Mouse (Mus musculus): Measurements from ENCODE around the gene Tlk1.

Gene Tlk1

DNA sequence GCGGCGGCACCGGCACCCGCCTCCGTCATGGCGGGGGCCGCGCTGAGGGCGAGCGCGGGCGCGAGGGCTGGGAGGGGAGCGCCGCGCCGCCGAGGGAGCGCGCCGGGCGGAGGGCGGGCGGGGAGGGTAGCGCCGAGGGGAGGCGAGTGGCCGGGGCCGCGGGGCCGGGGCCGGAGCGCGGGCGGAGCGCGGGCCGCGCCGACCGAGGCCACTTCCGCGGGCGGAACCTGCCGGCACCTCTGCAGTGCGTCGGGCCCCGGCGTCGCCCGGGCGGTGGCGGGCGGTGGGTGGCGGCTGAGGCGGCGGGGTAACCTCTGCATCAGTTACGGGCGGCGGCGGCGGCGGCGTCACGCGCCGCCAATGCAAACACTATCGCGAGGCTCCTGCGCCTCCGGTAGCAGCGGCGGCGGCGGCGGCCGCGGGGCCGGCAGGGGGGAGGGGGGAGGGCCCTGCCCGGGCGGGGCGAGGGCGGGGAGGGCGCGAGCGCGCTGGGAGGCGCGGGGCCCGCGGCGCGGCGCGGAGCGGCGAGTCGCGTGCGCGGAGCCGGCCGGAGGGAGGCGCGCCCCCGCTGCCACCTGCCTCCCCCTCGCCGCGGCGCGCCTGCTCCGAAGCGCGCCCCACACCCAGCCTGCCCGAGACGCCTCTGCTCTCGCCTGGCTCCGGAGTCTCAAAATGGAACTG, at the start of gene Tlk1:
Gene Tlk1, minus strand, starts transcription at position 358 of the 681 bp plus-strand sequence.
- TF ChIP-seq POU5F1 (IDR thresholded peaks at IDR 0.05; ENCODE audit: borderline replicate concordance, low read length) (no peak), CTCF (conservative IDR thresholded peaks at IDR 0.05; ENCODE audit: low read length) (no peak), NANOG (IDR thresholded peaks at IDR 0.05; ENCODE audit: borderline replicate concordance, low read length) (no peak)
- peaks cover 56% of the 10 kb centered on the region for H3K4me1 ChIP-seq (replicated peaks; ENCODE audit: low read depth, low read length)
- no peaks in the 10 kb centered on the region; the same call in 1 of the 2 replicates for H3K36me3 ChIP-seq (ENCODE audit: insufficient read depth, low read length)
- H3K27me3 ChIP-seq (ENCODE audit: insufficient read depth, low read length): no peaks in the 10 kb centered on the region
- peak within 1 kb of the TSS; percentile 91 for H3K4me3 ChIP-seq (replicated peaks; ENCODE audit: low read length)
- H3K9me3 ChIP-seq (ENCODE audit: low read length): no peaks in the 10 kb centered on the region

DNA sequence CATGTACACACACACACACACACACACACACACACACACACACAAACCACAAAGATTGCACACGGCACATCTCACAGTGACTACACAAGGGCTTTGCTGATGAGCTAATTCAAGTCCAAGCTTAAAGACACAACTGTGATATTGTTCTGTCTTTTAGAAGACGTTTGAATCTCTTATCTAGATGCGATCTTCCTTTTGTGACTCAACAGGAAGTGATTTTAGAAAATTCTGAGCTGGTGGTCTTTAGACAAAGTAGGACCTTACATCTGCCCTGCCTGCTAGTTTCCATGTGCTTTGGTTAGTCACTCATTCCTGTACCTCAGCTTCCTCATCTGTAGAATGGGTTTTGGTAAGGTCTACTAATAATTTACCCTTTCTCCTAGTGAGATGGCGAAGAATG, 49.6 kb upstream of the Tlk1 start:
- Histone ChIP-seq H3K4me1 (replicated peaks; ENCODE audit: low read depth, low read length) (peaks cover 11% of the 10 kb centered on the region; the same call in 1 of the 2 replicates), H3K4me3 (replicated peaks; ENCODE audit: low read length) (no peak overlapping the region), H3K36me3 (ENCODE audit: insufficient read depth, low read length) (no peaks in the 10 kb centered on the region), H3K27me3 (ENCODE audit: insufficient read depth, low read length) (peaks cover 7% of the 10 kb centered on the region; the same call in 1 of the 2 replicates), H3K9me3 (ENCODE audit: low read length) (peaks cover 33% of the 10 kb centered on the region)
- TF ChIP-seq POU5F1 (IDR thresholded peaks at IDR 0.05; ENCODE audit: borderline replicate concordance, low read length) (no peak), CTCF (conservative IDR thresholded peaks at IDR 0.05; ENCODE audit: low read length) (no peak), NANOG (IDR thresholded peaks at IDR 0.05; ENCODE audit: borderline replicate concordance, low read length) (no peak)

DNA sequence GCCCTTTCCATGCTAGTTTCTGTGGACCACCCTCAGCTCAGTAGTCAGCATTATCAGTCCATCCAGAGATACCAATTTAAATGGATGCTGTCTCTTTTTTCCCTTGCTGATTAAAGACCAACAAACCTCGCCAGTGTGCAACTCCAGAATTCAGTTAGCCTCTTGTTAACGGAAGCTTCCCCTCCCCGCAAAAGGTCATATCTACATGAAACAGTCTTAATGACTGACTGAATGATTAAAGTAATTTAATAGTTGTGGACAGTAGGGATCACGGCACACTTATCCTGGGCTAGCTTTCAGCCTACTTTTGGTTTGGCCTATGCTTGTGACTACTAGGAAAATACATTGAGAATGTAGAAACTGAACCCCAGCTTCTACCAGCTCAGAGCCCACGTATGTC, 47.6 kb upstream of the Tlk1 start:
- Histone ChIP-seq H3K27me3 (ENCODE audit: insufficient read depth, low read length) (peaks cover 7% of the 10 kb centered on the region; the same call in 1 of the 2 replicates), H3K36me3 (ENCODE audit: insufficient read depth, low read length) (no peaks in the 10 kb centered on the region), H3K4me1 (replicated peaks; ENCODE audit: low read depth, low read length) (peaks cover 11% of the 10 kb centered on the region; the same call in 1 of the 2 replicates), H3K4me3 (replicated peaks; ENCODE audit: low read length) (no peak overlapping the region), H3K9me3 (ENCODE audit: low read length) (peaks cover 17% of the 10 kb centered on the region)
- TF ChIP-seq POU5F1 (IDR thresholded peaks at IDR 0.05; ENCODE audit: borderline replicate concordance, low read length) (no peak), CTCF (conservative IDR thresholded peaks at IDR 0.05; ENCODE audit: low read length) (no peak), NANOG (IDR thresholded peaks at IDR 0.05; ENCODE audit: borderline replicate concordance, low read length) (no peak)

DNA sequence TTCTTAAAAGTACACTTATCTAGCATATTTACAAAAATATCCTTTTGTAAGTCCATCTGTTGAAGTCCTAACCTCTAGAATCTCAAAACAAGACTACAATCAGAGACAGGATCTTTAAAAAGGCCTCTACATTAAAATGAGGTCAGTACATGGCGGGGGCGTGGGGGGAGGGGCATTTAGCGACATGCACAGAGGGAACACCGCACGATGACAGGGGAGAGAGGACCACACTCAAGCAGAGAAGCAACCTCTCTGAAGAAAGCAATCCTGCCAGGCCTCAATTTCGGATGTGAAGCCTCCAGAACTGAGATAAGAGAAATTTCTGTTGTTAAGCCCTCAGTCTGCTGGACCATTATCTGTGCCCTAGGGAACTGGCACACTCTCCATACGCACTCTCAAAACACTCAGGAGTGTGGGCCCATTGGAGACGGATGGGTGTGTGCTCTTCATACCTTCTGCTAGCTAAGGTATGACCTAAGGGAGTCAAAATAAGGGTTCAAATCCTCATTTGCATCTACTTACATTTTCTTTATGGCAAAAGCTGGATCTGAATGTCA, 46.0 kb upstream of the Tlk1 start:
- peaks cover 7% of the 10 kb centered on the region; the same call in 1 of the 2 replicates for H3K27me3 ChIP-seq (ENCODE audit: insufficient read depth, low read length)
- H3K4me3 ChIP-seq (replicated peaks; ENCODE audit: low read length): no peak overlapping the region
- peaks cover 4% of the 10 kb centered on the region; the same call in 1 of the 2 replicates for H3K9me3 ChIP-seq (ENCODE audit: low read length)
- no peaks in the 10 kb centered on the region for H3K36me3 ChIP-seq (ENCODE audit: insufficient read depth, low read length)
- peaks cover 11% of the 10 kb centered on the region; the same call in 1 of the 2 replicates for H3K4me1 ChIP-seq (replicated peaks; ENCODE audit: low read depth, low read length)
- TF ChIP-seq NANOG (IDR thresholded peaks at IDR 0.05; ENCODE audit: borderline replicate concordance, low read length): no peak
- TF ChIP-seq POU5F1 (IDR thresholded peaks at IDR 0.05; ENCODE audit: borderline replicate concordance, low read length): no peak
- TF ChIP-seq CTCF (conservative IDR thresholded peaks at IDR 0.05; ENCODE audit: low read length): no peak

DNA sequence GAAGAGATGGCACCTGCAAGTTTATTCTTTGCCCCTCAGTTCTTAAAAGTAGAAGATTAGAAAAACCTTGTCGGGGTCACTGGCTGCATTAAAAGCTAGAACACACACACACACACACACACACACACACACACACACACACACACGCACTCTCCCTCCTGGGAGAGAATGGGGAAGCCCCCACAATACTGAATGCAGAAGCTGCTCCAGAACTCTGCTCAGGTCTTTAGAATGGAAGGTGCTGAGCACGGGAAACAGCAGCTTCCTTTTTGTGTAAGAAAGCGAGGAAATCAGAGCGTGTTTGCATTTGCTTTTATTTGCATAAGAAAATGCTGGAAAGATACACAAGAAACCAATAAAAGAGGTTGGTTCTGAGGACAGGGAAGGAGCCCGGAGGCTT, 45.3 kb upstream of the Tlk1 start:
- peaks cover 7% of the 10 kb centered on the region; the same call in 1 of the 2 replicates for H3K27me3 ChIP-seq (ENCODE audit: insufficient read depth, low read length)
- no peaks in the 10 kb centered on the region for H3K36me3 ChIP-seq (ENCODE audit: insufficient read depth, low read length)
- H3K4me3 ChIP-seq (replicated peaks; ENCODE audit: low read length): no peak overlapping the region
- H3K4me1 ChIP-seq (replicated peaks; ENCODE audit: low read depth, low read length): peaks cover 11% of the 10 kb centered on the region; the same call in 1 of the 2 replicates
- no peaks in the 10 kb centered on the region for H3K9me3 ChIP-seq (ENCODE audit: low read length)
- no peak for TF ChIP-seq CTCF (conservative IDR thresholded peaks at IDR 0.05; ENCODE audit: low read length)
- no peak for TF ChIP-seq NANOG (IDR thresholded peaks at IDR 0.05; ENCODE audit: borderline replicate concordance, low read length)
- TF ChIP-seq POU5F1 (IDR thresholded peaks at IDR 0.05; ENCODE audit: borderline replicate concordance, low read length): no peak

DNA sequence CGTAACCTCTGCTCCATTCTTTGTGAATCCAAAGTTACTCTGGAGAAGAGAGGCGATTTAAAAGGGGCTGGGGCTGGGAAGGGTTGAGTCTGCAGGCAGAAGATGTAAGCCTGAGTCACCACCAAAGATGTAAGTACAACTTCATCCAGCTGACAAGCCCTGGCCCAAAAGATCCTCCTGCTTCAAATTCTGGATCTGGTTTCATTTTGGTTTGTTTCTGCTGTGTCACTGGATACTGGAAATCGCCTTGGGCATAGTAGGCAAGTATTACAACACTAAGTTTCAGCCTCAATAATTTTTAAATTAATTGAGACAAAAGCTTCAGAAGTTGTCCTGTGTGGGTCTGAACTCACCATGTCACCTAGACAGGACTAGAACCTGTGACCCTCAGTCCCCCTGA, 43.6 kb upstream of the Tlk1 start:
- H3K9me3 ChIP-seq (ENCODE audit: low read length): no peaks in the 10 kb centered on the region
- no peaks in the 10 kb centered on the region for H3K36me3 ChIP-seq (ENCODE audit: insufficient read depth, low read length)
- TF ChIP-seq POU5F1 (IDR thresholded peaks at IDR 0.05; ENCODE audit: borderline replicate concordance, low read length) (no peak), CTCF (conservative IDR thresholded peaks at IDR 0.05; ENCODE audit: low read length) (no peak), NANOG (IDR thresholded peaks at IDR 0.05; ENCODE audit: borderline replicate concordance, low read length) (no peak)
- peaks cover 7% of the 10 kb centered on the region; the same call in 1 of the 2 replicates for H3K27me3 ChIP-seq (ENCODE audit: insufficient read depth, low read length)
- H3K4me1 ChIP-seq (replicated peaks; ENCODE audit: low read depth, low read length): peaks cover 11% of the 10 kb centered on the region; the same call in 1 of the 2 replicates
- no peak overlapping the region for H3K4me3 ChIP-seq (replicated peaks; ENCODE audit: low read length)

DNA sequence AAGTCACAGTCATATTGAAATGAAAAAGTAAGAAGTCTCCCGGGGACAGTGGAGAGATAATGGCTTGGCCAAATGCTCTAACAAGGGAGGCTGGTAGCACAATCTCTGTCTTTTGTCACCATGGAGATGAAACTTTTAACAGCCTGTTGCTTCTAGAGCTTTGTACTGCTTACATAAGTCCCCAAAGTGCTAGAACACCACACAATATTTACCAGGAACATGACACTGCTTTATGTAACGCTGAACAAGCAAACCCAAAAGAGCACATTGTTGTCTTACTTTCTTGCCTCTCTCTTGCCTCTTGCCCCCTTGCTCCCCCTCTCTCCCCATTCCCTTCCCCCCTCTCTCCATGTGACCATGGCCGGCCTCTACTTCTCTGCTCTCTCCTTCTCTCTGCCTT, 41.7 kb upstream of the Tlk1 start:
- Histone ChIP-seq H3K27me3 (ENCODE audit: insufficient read depth, low read length) (peaks cover 4% of the 10 kb centered on the region; the same call in 1 of the 2 replicates), H3K9me3 (ENCODE audit: low read length) (no peaks in the 10 kb centered on the region), H3K4me1 (replicated peaks; ENCODE audit: low read depth, low read length) (peaks cover 11% of the 10 kb centered on the region; the same call in 1 of the 2 replicates), H3K4me3 (replicated peaks; ENCODE audit: low read length) (no peak overlapping the region), H3K36me3 (ENCODE audit: insufficient read depth, low read length) (no peaks in the 10 kb centered on the region)
- TF ChIP-seq NANOG (IDR thresholded peaks at IDR 0.05; ENCODE audit: borderline replicate concordance, low read length): no peak
- no peak for TF ChIP-seq CTCF (conservative IDR thresholded peaks at IDR 0.05; ENCODE audit: low read length)
- no peak for TF ChIP-seq POU5F1 (IDR thresholded peaks at IDR 0.05; ENCODE audit: borderline replicate concordance, low read length)

DNA sequence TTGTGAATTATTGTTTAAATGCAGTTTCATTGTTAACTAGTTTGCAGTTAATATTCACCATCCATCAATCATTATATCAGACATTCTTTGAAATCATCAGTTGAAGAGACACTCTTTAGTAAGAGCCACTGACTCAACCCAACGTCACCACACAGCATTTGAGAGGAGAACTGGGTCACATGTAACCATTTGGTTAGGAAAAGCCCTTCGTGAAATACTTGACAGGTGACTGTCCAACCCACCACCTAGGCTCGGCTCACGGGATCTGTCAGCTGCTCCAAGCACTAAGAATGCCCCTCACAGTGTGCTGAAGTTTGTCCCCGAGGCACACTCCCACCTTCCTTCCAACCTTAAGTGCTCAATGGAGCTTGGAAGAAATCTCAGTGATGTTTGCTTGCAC, 37.4 kb upstream of the Tlk1 start:
- TF ChIP-seq NANOG (IDR thresholded peaks at IDR 0.05; ENCODE audit: borderline replicate concordance, low read length): no peak
- no peak for TF ChIP-seq CTCF (conservative IDR thresholded peaks at IDR 0.05; ENCODE audit: low read length)
- no peak for TF ChIP-seq POU5F1 (IDR thresholded peaks at IDR 0.05; ENCODE audit: borderline replicate concordance, low read length)
- H3K9me3 ChIP-seq (ENCODE audit: low read length): no peaks in the 10 kb centered on the region
- H3K36me3 ChIP-seq (ENCODE audit: insufficient read depth, low read length): no peaks in the 10 kb centered on the region
- H3K27me3 ChIP-seq (ENCODE audit: insufficient read depth, low read length): no peaks in the 10 kb centered on the region
- H3K4me3 ChIP-seq (replicated peaks; ENCODE audit: low read length): no peak overlapping the region
- H3K4me1 ChIP-seq (replicated peaks; ENCODE audit: low read depth, low read length): no peaks in the 10 kb centered on the region

Data from E14TG2a.4 (cell line).